Mouse (Mus musculus) brain, embryonic 14.5 days (tissue): ENCODE measurements around the gene Slc9a1.

Experiments used
- CTCF ChIP-seq: fragments of 200-500 bp; IDR thresholded peaks from 2 replicates; pipeline ENCODE4 v1.5.1; 2012; ENCODE audit warnings: inconsistent platforms, mild to moderate bottlenecking, moderate library complexity, borderline replicate concordance; ENCODE audit not compliant: insufficient read depth, insufficient read length; ENCODE audit errors: extremely low read depth
- POLR2A ChIP-seq: fragments of 200-500 bp; IDR thresholded peaks from 2 replicates; pipeline ENCODE4 v1.6.1; 2012; ENCODE audit warnings: mild to moderate bottlenecking, inconsistent platforms, borderline replicate concordance; ENCODE audit not compliant: poor library complexity, insufficient read depth, insufficient read length, severe bottlenecking; ENCODE audit errors: extremely low read depth

GRCm38 (mm10) chr4:133460796-133461325 lies 91.4 kb downstream of the Slc9a1 start:
- TF ChIP-seq POLR2A (no peak), CTCF (no peak)
